Mouse (Mus musculus): Measurements from ENCODE around the gene Slit3.

DNA sequence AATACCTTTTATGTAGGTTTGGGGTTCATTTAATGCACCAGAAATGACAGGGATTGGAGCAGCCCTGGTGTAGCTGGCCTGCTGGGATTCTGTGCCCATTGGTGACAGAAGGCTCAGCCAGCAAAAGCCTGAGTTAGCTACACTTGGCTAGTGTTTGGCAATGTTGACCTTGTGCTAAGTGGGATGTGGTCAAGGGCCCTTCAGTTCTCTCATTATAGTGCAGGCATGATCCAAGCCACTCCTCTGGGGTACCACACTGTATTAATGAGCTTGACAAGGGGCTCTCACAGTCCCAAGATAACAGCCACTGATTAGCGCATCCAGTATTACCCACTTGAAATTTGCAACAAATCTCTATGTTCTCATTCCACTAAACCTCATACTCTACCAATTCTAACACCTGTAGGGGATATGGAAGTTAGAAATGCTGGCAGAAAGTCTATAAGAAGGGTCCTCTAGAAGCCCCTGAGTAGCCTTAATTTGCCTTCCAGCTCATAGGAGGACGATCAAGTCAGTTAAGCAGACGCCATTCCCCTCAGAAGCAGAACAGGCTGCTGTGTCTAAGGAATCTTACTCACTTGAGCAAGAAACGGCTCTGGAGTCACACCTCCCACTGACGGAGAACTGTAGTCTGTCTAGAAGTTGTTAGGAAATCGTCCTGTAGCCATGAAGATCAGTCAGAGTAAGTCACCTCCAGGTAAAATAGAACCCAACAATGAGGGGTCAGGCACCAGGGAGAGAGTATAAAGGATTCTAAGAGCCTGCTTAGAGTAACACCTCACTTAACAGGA, 448.3 kb downstream of the Slit3 start:
- TF ChIP-seq CTCF (IDR thresholded peaks at IDR 0.05; ENCODE audit: low read depth, low read length), result no peak
- TF ChIP-seq POLR2A (IDR thresholded peaks at IDR 0.05; ENCODE audit: extremely low read depth, insufficient read depth, low read length), result no peak
